Mouse (Mus musculus) mouse embryonic stem cell (cell line): ENCODE measurements around the gene Mettl6.

Experiments used
- in situ Hi-C, 2 experiments: fragments of 300-500 bp; cut with MboI; formaldehyde crosslinking; loops; 1 replicate in 1 of 2; 3 replicates in 1 of 2; pipeline ENCODE4 v1.14.3; 2019 to 2020; ENCODE audit warnings: low sequenced_read_pairs in 2 of 2, low pct_unique_long_range_greater_than_20kb in 1 of 2, mixed read lengths in 1 of 2; ENCODE audit not compliant: unreplicated experiment in 1 of 2

Mettl6 gene

GRCm38 (mm10) chr14:31494975-31495455 is at the start of gene Mettl6:
Gene Mettl6 (minus strand): TSS chr14:31495040.
- in situ Hi-C loops = no loop called here

- in situ Hi-C loops = no loop called here
Measured at GRCm38 (mm10) chr14:31543885-31544442, 49.1 kb upstream of the Mettl6 start.

- in situ Hi-C loops = no loop called here
Measured at GRCm38 (mm10) chr14:31537298-31537697, 42.5 kb upstream of the Mettl6 start.

GRCm38 (mm10) chr14:31532656-31533055 is 37.8 kb upstream of the Mettl6 start:
- in situ Hi-C loops = no loop called here

GRCm38 (mm10) chr14:31531506-31532148 is 36.8 kb upstream of the Mettl6 start:
- in situ Hi-C loops = no loop called here

- in situ Hi-C loops = no loop called here
Measured at GRCm38 (mm10) chr14:31530847-31531246, 36.0 kb upstream of the Mettl6 start.

GRCm38 (mm10) chr14:31525040-31525810 is 30.4 kb upstream of the Mettl6 start:
- in situ Hi-C loops = no loop called here

- in situ Hi-C loops = no loop called here
Measured at GRCm38 (mm10) chr14:31521318-31521717, 26.5 kb upstream of the Mettl6 start.

- in situ Hi-C loops = no loop called here
Measured at GRCm38 (mm10) chr14:31519165-31519564, 24.3 kb upstream of the Mettl6 start.

- in situ Hi-C loops = no loop called here
Measured at GRCm38 (mm10) chr14:31515895-31516294, 21.1 kb upstream of the Mettl6 start.

GRCm38 (mm10) chr14:31510322-31510721 is 15.5 kb upstream of the Mettl6 start:
- in situ Hi-C loops = no loop called here

GRCm38 (mm10) chr14:31509911-31510310 is 15.1 kb upstream of the Mettl6 start:
- in situ Hi-C loops = no loop called here

GRCm38 (mm10) chr14:31506456-31506855 is 11.6 kb upstream of the Mettl6 start:
- in situ Hi-C loops = no loop called here

GRCm38 (mm10) chr14:31503406-31503805 is 8.6 kb upstream of the Mettl6 start:
- in situ Hi-C loops = no loop called here

GRCm38 (mm10) chr14:31499526-31499925 is 4.7 kb upstream of the Mettl6 start:
- in situ Hi-C loops = no loop called here

GRCm38 (mm10) chr14:31496241-31496646 is 1.4 kb upstream of the Mettl6 start:
- in situ Hi-C loops = no loop called here

GRCm38 (mm10) chr14:31495538-31495937 is 698 bp upstream of the Mettl6 start:
- in situ Hi-C loops = no loop called here

- in situ Hi-C loops = no loop called here
Measured at GRCm38 (mm10) chr14:31494349-31494974, 378 bp downstream of the Mettl6 start, which contains the start of gene Eaf1. Gene Eaf1 (plus strand): TSS chr14:31494399.

GRCm38 (mm10) chr14:31493901-31494300 is 939 bp downstream of the Mettl6 start:
- in situ Hi-C loops = no loop called here
